Mouse (Mus musculus) kidney, postnatal 0 days (tissue): ENCODE measurements around the gene Gpc6. TPM values are rescaled to one million over a fixed set of nuclear protein-coding genes. Genes with fewer than 3 reads are reported as not detected.
A peak's percentile ranks its signal among the peaks of the same experiment; 100 is the strongest.

Source experiments
- ATAC-seq: fragments of 200-750 bp; cut with Nextera tagmentation; replicated peaks from 2 replicates; pipeline ENCODE4 v1.8.0; 2017; ENCODE audit warnings: low read depth, moderate number of reproducible peaks, moderate TSS enrichment, moderate library complexity; ENCODE audit not compliant: low FRiP score
- DNase-seq: peaks from one replicate; pipeline ENCODE4 v3.0.0-alpha.2; 2016; ENCODE audit warnings: low spot score
- H3K27ac ChIP-seq: fragments of 300-500 bp; sonication (generic); 2 replicates; pipeline ENCODE4 v1.5.1; 2014; ENCODE audit warnings: mild to moderate bottlenecking
- H3K27me3 ChIP-seq: fragments of 300-500 bp; sonication (generic); 2 replicates; pipeline ENCODE4 v1.6.1; 2014; ENCODE audit warnings: low read length, mixed read lengths; ENCODE audit not compliant: insufficient read depth
- H3K36me3 ChIP-seq: fragments of 300-500 bp; sonication (generic); 2 replicates; pipeline ENCODE4 v1.6.1; 2014; ENCODE audit warnings: low read length, mixed read lengths; ENCODE audit not compliant: insufficient read depth
- H3K4me1 ChIP-seq: fragments of 300-500 bp; sonication (generic); replicated peaks from 2 replicates; pipeline ENCODE4 v1.6.1; 2014; ENCODE audit warnings: antibody characterized with exemption, low read length, mixed read lengths; ENCODE audit not compliant: insufficient read depth
- H3K4me2 ChIP-seq: fragments of 300-500 bp; sonication (generic); 2 replicates; pipeline ENCODE4 v1.6.1; 2014; ENCODE audit warnings: mild to moderate bottlenecking, low read length, moderate library complexity, mixed read lengths
- H3K4me3 ChIP-seq: fragments of 300-500 bp; sonication (generic); replicated peaks from 2 replicates; pipeline ENCODE4 v1.5.1; 2014; ENCODE audit warnings: low read depth, low read length
- H3K9ac ChIP-seq: fragments of 300-500 bp; sonication (generic); 2 replicates; pipeline ENCODE4 v1.6.1; 2014; ENCODE audit warnings: low read depth, low read length
- H3K9me3 ChIP-seq: fragments of 300-500 bp; sonication (generic); replicated peaks from 2 replicates; pipeline ENCODE4 v1.6.1; 2016; ENCODE audit warnings: low read length, inconsistent platforms, mixed read lengths
- CTCF ChIP-seq: IDR thresholded peaks from 2 replicates; pipeline ENCODE4 v1.5.1; 2016; ENCODE audit warnings: antibody characterized with exemption, low read depth, mild to moderate bottlenecking, moderate library complexity
- WGBS: fragments of 180-500 bp; shearing (Covaris S2); extraction: QIAGEN DNeasy Blood & Tissue Kit; methylation state at CpG from one replicate; pipeline ENCODE4 v1.1.7; 2014; 5-methylcytosine and 5-hydroxymethylcytosine counted together
- polyA plus RNA-seq: library from polyadenylated mRNA; unstranded; fragments of >200 nt; fragmentation: Nextera tagmentation; extraction: Ambion mirVana; gene quantifications from 2 replicates; pipeline ENCODE4 v1.2.1, GENCODE M21; 2015

Gene Gpc6
- polyA plus RNA-seq, 1 experiment from 2014 or later, result 46.4 TPM

- Histone ChIP-seq H3K4me1 (peaks cover 10% of the 10 kb centered on the region), H3K36me3 (no peaks in the 10 kb centered on the region), H3K4me3 (no peak overlapping the region), H3K4me2 (no peak overlapping the region), H3K27ac (no peak overlapping the region), H3K27me3 (no peaks in the 10 kb centered on the region), H3K9ac (no peak overlapping the region), H3K9me3 (no peaks in the 10 kb centered on the region)
- ATAC-seq (no peak), DNase-seq (peak; percentile 35)
- TF ChIP-seq CTCF, result no peak
- WGBS, result 41% methylated on average over 4 of the region's 4 CpGs
Observed at GRCm38 (mm10) chr14:117909046-117909445, 983.9 kb downstream of the Gpc6 start.

DNA sequence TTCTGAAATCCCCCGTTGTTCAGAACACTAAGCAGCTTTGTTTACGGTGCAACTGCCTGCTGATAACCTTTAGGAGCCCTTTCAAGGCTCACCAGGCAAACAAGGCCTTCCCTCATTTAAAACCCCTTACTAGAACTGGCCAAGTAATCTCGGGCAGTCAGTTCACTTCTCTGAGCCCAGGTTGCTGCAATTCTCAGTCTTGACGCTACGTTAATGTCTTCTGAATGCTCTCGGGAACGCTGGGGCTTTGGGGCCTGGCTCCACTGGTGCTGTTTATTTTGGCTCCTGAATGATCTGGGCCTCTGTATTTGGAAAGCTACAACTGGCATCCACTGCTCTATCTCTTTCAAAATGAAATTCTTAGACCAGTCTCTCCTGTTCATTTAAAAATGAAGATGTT is 985.2 kb downstream of the Gpc6 start:
- Histone ChIP-seq H3K27ac (no peak overlapping the region), H3K36me3 (no peaks in the 10 kb centered on the region), H3K9ac (no peak overlapping the region), H3K27me3 (no peaks in the 10 kb centered on the region), H3K4me3 (no peak overlapping the region), H3K4me1 (peaks cover 9% of the 10 kb centered on the region), H3K9me3 (no peaks in the 10 kb centered on the region), H3K4me2 (no peak overlapping the region)
- DNase-seq (no peak), ATAC-seq (no peak)
- no peak for TF ChIP-seq CTCF
- WGBS, result 43% methylated on average over 7 of the region's 7 CpGs

- no peak for ATAC-seq
- no peak overlapping the region for H3K27ac ChIP-seq
- no peak for TF ChIP-seq CTCF
Observed at GRCm38 (mm10) chr14:117912624-117913270, 987.6 kb downstream of the Gpc6 start.

DNA sequence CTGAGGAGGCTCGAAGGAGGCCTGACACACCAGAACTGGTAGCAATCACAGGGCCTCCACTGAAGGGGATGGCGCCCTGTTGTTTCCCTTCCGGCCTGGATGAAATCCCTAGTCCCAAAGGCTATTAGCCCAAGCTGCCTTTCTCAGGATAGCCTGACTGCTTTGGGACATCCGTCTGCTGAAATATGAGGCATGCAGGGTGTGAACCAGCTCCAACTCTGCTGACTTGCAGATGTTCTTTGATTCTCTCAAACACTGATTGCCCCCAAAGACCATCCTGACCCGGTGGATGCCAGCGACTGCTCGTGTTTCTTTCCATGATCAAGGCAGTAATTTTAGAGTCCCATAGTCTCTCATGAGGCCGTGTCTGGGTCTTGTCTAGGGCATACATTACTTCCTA is 991.5 kb downstream of the Gpc6 start:
- Histone ChIP-seq H3K9ac (no peak overlapping the region), H3K36me3 (no peaks in the 10 kb centered on the region), H3K4me2 (no peak overlapping the region), H3K27ac (no peak overlapping the region), H3K4me1 (no peaks in the 10 kb centered on the region), H3K4me3 (no peak overlapping the region), H3K27me3 (no peaks in the 10 kb centered on the region), H3K9me3 (no peaks in the 10 kb centered on the region)
- TF ChIP-seq CTCF, result no peak
- ATAC-seq (no peak), DNase-seq (no peak)
- 55% methylated on average over 8 of the region's 8 CpGs for WGBS

More at GRCm38 (mm10) chr14:117912624-117913270, 987.6 kb downstream of the Gpc6 start:
- no peaks in the 10 kb centered on the region for H3K27me3 ChIP-seq
- no peak overlapping the region for H3K4me2 ChIP-seq
- no peak overlapping the region for H3K9ac ChIP-seq
- no peaks in the 10 kb centered on the region for H3K4me1 ChIP-seq
- H3K9me3 ChIP-seq, result no peaks in the 10 kb centered on the region
- no peak overlapping the region for H3K4me3 ChIP-seq
- no peak for DNase-seq
- no peaks in the 10 kb centered on the region for H3K36me3 ChIP-seq
- WGBS, result 89% methylated on average over 10 of the region's 10 CpGs

DNA sequence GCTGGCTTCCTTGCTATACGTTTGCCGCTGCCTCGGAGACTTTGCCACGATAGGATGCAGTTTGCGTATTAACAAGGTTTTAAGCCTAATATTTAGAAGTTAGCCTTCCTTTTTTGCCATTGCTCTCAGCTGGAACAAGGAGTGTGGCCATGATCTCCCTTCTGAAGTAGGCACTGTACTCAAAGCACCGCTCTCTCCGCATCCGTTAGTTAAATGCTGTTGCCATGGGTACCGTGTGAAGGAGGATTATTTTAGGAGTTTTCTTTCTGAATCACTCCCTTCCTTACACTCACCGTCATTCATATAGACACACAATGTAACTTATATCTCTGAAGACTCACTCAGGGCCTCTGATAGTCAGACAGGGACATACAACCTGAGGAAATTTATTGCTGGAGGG is 993.6 kb downstream of the Gpc6 start:
- H3K4me3 ChIP-seq, result no peak overlapping the region
- no peaks in the 10 kb centered on the region for H3K4me1 ChIP-seq
- H3K27ac ChIP-seq, result no peak overlapping the region
- no peaks in the 10 kb centered on the region for H3K27me3 ChIP-seq
- H3K9me3 ChIP-seq, result no peaks in the 10 kb centered on the region
- no peak overlapping the region for H3K4me2 ChIP-seq
- 83% methylated on average over 10 of the region's 10 CpGs for WGBS
- H3K36me3 ChIP-seq, result no peaks in the 10 kb centered on the region
- H3K9ac ChIP-seq, result no peak overlapping the region
- TF ChIP-seq CTCF, result no peak
- ATAC-seq, result no peak
- DNase-seq, result no peak

GRCm38 (mm10) chr14:117919612-117920011 is 994.5 kb downstream of the Gpc6 start:
- H3K9ac ChIP-seq, result no peak overlapping the region
- H3K4me3 ChIP-seq, result no peak overlapping the region
- H3K9me3 ChIP-seq, result no peaks in the 10 kb centered on the region
- TF ChIP-seq CTCF, result no peak
- DNase-seq (no peak), ATAC-seq (no peak)
- no peaks in the 10 kb centered on the region for H3K4me1 ChIP-seq
- H3K27ac ChIP-seq, result no peak overlapping the region
- no peak overlapping the region for H3K4me2 ChIP-seq
- H3K27me3 ChIP-seq, result no peaks in the 10 kb centered on the region
- WGBS, result 96% methylated on average over 5 of the region's 5 CpGs
- no peaks in the 10 kb centered on the region for H3K36me3 ChIP-seq
